Mouse (Mus musculus) brain, embryonic 14.5 days (tissue): ENCODE data around the gene Aknad1. TPM values are rescaled to one million over a fixed set of nuclear protein-coding genes. Genes with fewer than 3 reads are reported as not detected.

ENCODE experiments used
- DNase-seq: peaks from one replicate; pipeline ENCODE4 v3.0.0-alpha.2; 2011; ENCODE audit warnings: low read depth
- CTCF ChIP-seq: fragments of 200-500 bp; IDR thresholded peaks from 2 replicates; pipeline ENCODE4 v1.5.1; 2012; ENCODE audit warnings: inconsistent platforms, mild to moderate bottlenecking, moderate library complexity, borderline replicate concordance; ENCODE audit not compliant: insufficient read depth, insufficient read length; ENCODE audit errors: extremely low read depth
- POLR2A ChIP-seq: fragments of 200-500 bp; IDR thresholded peaks from 2 replicates; pipeline ENCODE4 v1.6.1; 2012; ENCODE audit warnings: mild to moderate bottlenecking, inconsistent platforms, borderline replicate concordance; ENCODE audit not compliant: poor library complexity, insufficient read depth, insufficient read length, severe bottlenecking; ENCODE audit errors: extremely low read depth
- polyA plus RNA-seq: library from polyadenylated mRNA; depleted of rRNA; stranded (reverse); fragments of >200 nt; gene quantifications from 2 replicates; pipeline ENCODE4 v1.2.3, GENCODE M21; 2012; rRNA removed

The Aknad1 gene
- polyA plus RNA-seq, 1 experiment: 0.03 TPM

DNA sequence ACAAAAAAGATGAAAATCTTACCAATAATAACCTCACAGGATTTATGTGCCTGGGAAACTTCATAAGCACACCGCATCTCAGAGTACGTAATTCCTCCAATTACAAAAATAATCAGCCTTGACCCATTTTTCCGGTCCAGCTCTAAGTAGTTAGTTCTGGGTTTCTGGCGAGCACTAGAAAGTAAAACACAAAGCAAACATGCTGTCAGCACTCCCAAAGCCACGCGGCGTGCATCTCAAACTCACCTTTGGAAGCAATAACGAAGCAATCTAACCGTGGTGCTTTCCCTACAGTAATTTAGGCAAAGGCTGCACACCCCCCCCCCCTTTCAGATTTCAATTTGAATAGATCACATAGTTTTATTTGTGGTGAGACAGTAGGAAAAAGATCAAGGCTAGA, 55.3 kb downstream of the Aknad1 start:
- no peak for TF ChIP-seq POLR2A
- no peak for TF ChIP-seq CTCF
- no peak for DNase-seq

DNA sequence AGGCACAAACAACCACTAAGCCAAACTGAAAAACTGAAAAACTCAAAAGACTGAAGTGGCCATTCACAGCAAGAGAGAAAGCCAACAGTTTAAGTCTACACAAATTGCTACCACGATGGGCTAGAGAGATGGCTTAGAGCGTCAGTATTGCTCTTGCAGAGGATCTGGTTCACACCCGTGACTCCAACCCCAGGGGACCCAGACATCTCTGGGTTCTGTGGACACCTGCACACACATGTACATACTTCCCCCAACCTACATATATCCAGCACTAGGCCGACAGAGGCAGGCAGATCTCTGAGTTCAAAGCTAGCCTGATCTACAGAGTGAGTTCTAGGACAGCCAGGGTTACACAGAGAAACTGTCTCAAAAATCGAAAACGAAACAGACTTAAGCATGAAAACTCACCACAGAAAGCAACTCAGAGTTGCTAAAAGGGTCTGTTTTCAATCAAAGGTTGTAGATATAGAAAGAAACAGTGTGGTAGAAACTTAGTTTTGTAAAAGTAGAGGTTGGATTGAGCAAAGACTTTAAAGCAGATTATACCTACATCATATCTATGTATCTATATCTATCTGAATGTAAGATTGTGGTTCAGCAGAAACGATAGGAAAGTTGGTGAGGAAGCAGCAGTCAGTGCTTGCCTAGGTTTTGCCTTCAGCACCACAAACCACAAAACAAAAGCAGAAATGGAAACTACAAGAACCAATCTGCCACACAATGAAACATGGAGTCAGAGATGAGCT, 56.3 kb downstream of the Aknad1 start:
- no peak for DNase-seq
- no peak for TF ChIP-seq POLR2A
- no peak for TF ChIP-seq CTCF

DNA sequence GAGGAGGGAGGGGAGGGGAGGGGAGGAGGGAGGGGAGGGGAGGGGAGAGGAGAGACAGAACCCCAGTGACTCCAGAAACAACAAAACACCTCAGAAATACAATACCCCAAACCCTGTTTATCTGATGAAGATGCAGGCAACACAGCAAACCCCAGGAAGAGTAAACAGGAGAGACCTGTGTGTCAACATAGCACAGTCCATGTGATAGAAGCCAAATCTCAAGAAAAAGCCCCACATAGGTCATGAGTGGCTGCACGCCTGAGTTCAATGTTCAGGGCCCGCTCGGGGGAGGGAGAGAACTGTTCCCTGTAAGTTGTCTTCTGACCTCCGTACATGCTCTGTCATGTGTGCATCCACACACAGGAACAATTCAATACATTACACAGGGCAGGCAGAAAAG, 56.9 kb downstream of the Aknad1 start:
- TF ChIP-seq POLR2A (no peak), CTCF (no peak)
- DNase-seq: no peak

DNA sequence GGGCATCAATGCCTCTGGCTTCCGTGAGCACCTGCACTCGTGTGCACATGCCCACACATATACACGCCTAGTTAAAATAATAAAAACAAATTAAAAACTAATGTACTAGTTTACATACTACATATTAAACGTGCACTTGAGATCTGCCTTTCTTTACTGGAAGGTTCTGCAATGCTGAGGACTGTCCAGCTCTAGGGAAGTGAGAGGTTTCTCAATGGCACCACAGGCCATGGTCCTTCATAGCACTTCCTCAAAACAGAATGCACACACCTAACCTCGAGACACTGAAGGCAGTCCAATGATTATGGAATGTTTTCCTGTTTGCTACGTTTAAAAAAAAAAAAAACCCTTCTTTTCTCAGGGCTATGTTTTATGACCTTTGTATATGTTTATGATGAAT, 58.3 kb downstream of the Aknad1 start:
- TF ChIP-seq CTCF: no peak
- no peak for TF ChIP-seq POLR2A
- DNase-seq: no peak

DNA sequence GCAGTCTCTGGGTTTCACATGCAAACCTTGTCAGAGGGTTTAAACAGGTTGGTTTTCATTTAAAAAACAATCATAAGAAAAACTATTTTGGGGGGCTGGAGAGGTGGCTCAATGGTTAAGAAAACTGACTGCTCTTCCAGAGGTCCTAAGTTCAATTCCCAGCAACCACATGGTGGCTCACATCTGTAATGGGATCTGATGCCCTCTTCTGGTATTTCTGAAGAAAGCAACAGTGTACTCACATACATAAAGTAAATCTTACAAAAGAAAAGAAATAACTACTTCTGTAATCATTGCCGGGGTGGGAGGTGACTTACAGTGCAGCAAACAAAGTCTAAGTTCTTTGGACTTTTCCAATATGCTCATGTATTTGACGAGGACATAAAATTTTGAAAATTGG, 58.9 kb downstream of the Aknad1 start:
- DNase-seq: no peak
- TF ChIP-seq POLR2A (no peak), CTCF (no peak)

DNA sequence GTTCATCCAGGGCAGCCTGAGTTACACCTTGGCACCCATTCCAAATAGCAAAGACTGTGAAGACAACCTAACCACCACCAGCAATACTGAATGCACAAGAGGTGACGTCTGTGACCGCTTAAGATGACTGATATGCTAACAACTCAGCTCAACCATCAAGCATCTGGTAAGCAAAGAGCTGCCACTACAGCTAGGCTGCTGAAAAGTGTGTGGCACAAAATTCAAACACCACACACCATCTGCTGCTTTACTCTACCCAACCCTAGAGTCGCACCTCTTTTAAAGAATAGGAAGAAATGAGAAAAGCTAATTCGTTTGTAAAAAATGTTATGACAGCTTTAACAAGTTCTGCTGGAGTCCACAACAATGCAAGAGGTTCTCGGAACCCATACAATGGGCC, 66.2 kb downstream of the Aknad1 start:
- TF ChIP-seq CTCF (no peak), POLR2A (no peak)
- peak; percentile 30 for DNase-seq

GRCm38 (mm10) chr3:108810747-108811263, 71.3 kb downstream of the Aknad1 start:
- TF ChIP-seq POLR2A: no peak
- TF ChIP-seq CTCF: no peak
- no peak for DNase-seq

- TF ChIP-seq CTCF: no peak
- TF ChIP-seq POLR2A: no peak
- DNase-seq: no peak
These were observed 76.2 kb downstream of the Aknad1 start for GRCm38 (mm10) chr3:108815631-108816030.

GRCm38 (mm10) chr3:108830493-108830892, 91.0 kb downstream of the Aknad1 start:
- TF ChIP-seq CTCF (no peak), POLR2A (no peak)
- no peak for DNase-seq

DNA sequence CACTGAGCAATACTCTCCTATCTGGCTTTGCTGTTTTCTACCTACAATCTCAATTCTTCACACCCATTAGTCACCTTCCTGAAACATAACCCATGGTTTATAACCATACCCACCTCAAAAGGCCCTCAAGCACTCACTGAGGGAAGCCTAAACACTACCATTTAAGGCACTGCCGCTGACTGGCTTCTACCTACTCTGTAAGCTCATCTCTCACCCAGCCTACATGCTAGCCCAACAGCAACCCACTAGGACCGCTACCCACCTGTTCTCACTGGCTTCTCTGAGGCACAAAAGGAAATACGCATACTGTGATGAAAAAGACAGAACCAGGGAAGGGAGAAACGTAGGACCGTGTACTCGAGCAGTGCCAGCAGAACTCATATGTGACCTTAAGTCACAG, 92.3 kb downstream of the Aknad1 start:
- TF ChIP-seq POLR2A (no peak), CTCF (no peak)
- no peak for DNase-seq

Other genes with a start within 250 kb of the Aknad1 start
- gene 1700013F07Rik, start 205.5 kb upstream of the Aknad1 start, polyA plus RNA-seq: 2.1 and 2.4 TPM in 2 replicates
- 7.2 and 9.2 TPM in 2 replicates for gene 5330417C22Rik, start 203.1 kb upstream of the Aknad1 start, polyA plus RNA-seq
- 9.1 and 18.1 TPM in 2 replicates for gene Tmem167b, start 177.2 kb upstream of the Aknad1 start, polyA plus RNA-seq
- gene Taf13, start 168.0 kb upstream of the Aknad1 start, polyA plus RNA-seq: 24.0 and 28.0 TPM in 2 replicates
- gene Wdr47, start 148.4 kb upstream of the Aknad1 start, polyA plus RNA-seq: 91.4 and 92.7 TPM in 2 replicates
- 41.4 and 55.8 TPM in 2 replicates for gene Clcc1, start 85.7 kb upstream of the Aknad1 start, polyA plus RNA-seq
- gene Gpsm2, start 17.3 kb upstream of the Aknad1 start, polyA plus RNA-seq: 14.5 and 14.7 TPM in 2 replicates
- gene Stxbp3, start 100.9 kb downstream of the Aknad1 start, polyA plus RNA-seq: 9.9 and 11.8 TPM in 2 replicates
- 0.09 and 0.11 TPM in 2 replicates for gene Fndc7, start 150.3 kb downstream of the Aknad1 start, polyA plus RNA-seq
- 68.0 and 78.4 TPM in 2 replicates for gene Prpf38b, start 172.1 kb downstream of the Aknad1 start, polyA plus RNA-seq
- 1.2 and 1.5 TPM in 2 replicates for gene Henmt1, start 200.2 kb downstream of the Aknad1 start, polyA plus RNA-seq
- gene Gm9857, start 200.8 kb downstream of the Aknad1 start, polyA plus RNA-seq: 1.3 TPM in 2 replicates